Mouse (Mus musculus): ENCODE data around the gene Ppp1r13l. TPM values are rescaled to one million over a fixed set of nuclear protein-coding genes. Genes with fewer than 3 reads are reported as not detected.

The Ppp1r13l gene
- total RNA-seq, 2 experiments from 2014 or later = 35.8 to 44.2 TPM

- intact Hi-C loops (cut with DNase I) = loop anchor here (1.0 kb wide), 1 partner anchor 24 kb away; no protein-coding TSS in a partner anchor
- DNase-seq = peak; percentile 79 to 85
Observed at GRCm38 (mm10) chr7:19332709-19333352, 26.7 kb upstream of the Ppp1r13l start.

- intact Hi-C loops (cut with DNase I) = no loop called here
- no peak for DNase-seq
Observed at GRCm38 (mm10) chr7:19335583-19335982, 24.0 kb upstream of the Ppp1r13l start.

DNA sequence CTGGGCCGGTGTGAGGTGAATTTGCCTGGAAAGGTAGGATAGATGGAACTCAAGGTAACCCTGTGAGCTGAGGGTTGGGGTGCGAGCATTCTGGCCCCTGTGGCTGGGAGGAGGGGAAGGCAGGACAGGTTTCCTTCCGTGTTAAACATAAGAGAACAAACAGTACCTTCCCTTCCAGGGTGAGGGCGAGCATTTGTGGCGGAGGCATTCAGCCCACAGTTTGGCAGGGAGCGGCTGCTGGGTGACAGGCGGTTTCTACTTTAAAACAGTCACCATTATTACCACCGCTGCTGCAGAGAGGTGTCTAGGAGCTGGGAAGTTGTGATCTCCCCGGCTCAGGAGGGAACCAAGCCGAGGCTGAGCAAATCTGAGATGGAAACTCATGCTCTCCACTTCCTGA lies 22.4 kb upstream of the Ppp1r13l start:
- DNase-seq = no peak
- intact Hi-C loops (cut with DNase I) = no loop called here

DNA sequence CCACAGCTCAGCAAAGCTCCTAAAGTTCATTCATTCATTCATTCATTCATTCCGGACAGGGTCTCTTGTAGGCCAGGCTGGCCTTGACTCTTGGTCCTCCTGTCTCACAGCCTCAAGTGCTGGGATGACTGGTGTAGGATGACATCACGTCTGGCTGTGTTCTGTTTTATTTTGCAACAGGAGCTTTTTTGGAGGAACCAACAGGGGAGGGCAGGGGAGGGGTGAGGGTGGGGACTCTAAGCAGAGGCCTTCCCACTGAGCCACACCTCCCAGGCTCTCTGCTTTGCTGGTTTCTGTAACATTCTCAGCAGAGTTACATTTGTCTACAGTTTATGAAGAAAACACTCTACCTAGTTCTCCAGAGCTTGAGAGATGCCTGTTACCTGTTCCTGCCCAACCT lies 21.5 kb upstream of the Ppp1r13l start:
- DNase-seq = no peak

GRCm38 (mm10) chr7:19338596-19338995 lies 21.0 kb upstream of the Ppp1r13l start:
- no peak for DNase-seq
- intact Hi-C loops (cut with DNase I) = no loop called here

More for the DNA sequence above, 21.5 kb upstream of the Ppp1r13l start:
- intact Hi-C loops (cut with DNase I) = no loop called here

- intact Hi-C loops (cut with DNase I) = loop anchor here (5.0 kb wide), 1 partner anchor 164 kb away; the partner anchor contains the start of gene Eml2
- DNase-seq = no peak
Observed at GRCm38 (mm10) chr7:19341250-19341649, 18.3 kb upstream of the Ppp1r13l start.

- intact Hi-C loops (cut with DNase I) = loop anchor here (5.0 kb wide), 1 partner anchor 165 kb away; the partner anchor contains the start of gene Eml2
- DNase-seq = peak; percentile 58 to 75
Observed at GRCm38 (mm10) chr7:19341761-19342409, 17.7 kb upstream of the Ppp1r13l start.

- intact Hi-C loops (cut with DNase I) = loop anchor here (1.0 to 5.0 kb wide), 3 partner anchors 42 to 165 kb away; partner anchors contain the start of gene Eml2
- peak; percentile 93 to 95 for DNase-seq
Observed at GRCm38 (mm10) chr7:19342481-19343027, 17.0 kb upstream of the Ppp1r13l start.

DNA sequence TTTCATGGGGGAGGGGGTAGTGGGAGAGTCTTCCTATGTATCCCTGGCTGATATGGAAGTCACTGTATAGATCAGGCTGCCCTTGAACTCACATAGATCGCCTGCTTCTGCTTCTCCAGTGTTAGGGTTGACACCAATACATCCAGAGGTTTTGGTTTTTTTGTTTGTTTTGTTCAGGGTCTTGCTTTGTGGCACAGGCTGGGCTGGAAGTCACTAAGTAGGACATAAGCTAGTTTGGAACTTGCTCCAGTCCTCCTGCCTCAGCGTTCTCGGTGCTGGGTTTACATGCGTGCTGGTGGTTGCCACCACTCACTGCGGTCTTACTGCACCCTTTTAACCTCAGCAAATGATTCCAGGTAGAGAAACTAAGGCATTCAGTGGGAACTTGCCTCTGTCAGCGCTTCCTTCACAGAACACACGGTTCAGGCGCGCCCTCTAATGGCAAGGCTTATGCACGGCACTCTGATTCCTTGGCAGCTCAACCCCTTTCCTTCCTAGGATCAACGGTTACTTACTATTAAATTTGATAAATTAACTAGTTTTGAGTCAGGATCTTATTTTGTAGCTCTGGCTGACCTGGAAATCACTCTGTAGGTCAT lies 16.2 kb upstream of the Ppp1r13l start:
- intact Hi-C loops (cut with DNase I) = loop anchor here (1.0 to 5.0 kb wide), 3 partner anchors 43 to 166 kb away; partner anchors contain the start of gene Eml2
- peak; percentile 79 to 85 for DNase-seq

GRCm38 (mm10) chr7:19344237-19344847 lies 15.2 kb upstream of the Ppp1r13l start, which contains the start of gene Ercc1:
Gene Ercc1, plus strand, starts transcription at chr7:19344778.
- intact Hi-C loops (cut with DNase I) = loop anchor here (5.0 kb wide), 1 partner anchor 167 kb away; the partner anchor contains the start of gene Eml2
- DNase-seq = peak; percentile 42 to 44

GRCm38 (mm10) chr7:19344938-19345471 lies 14.5 kb upstream of the Ppp1r13l start:
- intact Hi-C loops (cut with DNase I) = loop anchor here (5.0 kb wide), 1 partner anchor 168 kb away; the partner anchor contains the start of gene Eml2
- peak; percentile 90 to 92 for DNase-seq

DNA sequence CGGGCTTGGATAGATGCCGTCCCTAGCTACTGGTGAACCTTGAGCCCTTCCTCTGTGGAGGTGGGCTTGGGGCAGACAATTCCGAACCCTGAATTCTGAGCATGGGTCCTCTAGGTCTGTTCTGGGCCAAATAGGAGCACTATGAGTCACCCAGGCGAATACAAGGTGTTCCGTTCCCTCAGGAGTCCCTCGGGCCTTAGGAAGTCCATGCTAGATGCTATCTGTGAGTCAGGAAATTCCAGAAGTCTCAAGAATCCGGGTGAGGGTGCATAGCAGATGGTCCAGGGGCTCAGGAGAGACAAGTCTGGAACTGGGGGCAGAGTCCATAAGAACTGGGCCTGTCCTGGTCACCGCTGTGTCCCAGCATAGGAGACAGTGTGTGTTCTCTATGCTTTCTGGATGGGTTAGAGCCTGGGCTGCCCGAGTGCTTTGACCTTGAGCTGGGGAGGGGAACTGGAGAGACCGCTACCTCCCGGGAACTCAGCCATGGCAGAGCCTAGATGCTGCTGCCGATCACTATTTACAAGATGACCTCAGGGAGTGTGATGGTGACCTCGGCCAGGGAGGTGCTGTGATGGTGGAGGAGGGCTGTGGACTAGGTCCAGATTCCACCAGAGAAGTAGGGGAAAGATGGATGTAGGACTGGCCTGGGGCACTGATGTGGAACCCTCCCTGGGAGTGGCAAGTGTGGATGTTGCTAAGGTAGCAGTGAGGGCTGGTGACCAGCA lies 10.2 kb upstream of the Ppp1r13l start:
- intact Hi-C loops (cut with DNase I) = no loop called here
- peak in 1 of 2 experiments; percentile 33 for DNase-seq

GRCm38 (mm10) chr7:19350221-19350620 lies 9.3 kb upstream of the Ppp1r13l start:
- intact Hi-C loops (cut with DNase I) = no loop called here
- no peak for DNase-seq

DNA sequence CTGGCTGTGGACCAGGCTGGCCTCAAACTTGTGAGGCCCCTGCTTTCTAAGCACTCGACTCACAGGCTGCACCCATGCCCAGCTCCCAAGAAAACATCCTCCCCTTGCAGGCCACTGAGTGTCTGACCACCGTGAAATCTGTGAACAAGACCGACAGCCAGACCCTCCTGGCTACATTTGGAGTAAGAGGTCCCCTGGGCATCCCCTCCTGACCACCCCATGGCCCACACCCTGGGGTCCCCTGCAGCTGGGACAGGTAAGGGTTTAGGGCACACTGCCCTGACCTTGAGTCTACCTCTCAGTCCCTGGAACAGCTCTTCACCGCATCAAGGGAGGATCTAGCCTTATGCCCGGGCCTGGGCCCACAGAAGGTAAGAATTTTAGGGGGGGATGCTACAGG lies 4.6 kb upstream of the Ppp1r13l start:
- intact Hi-C loops (cut with DNase I) = loop anchor here (5.0 kb wide), 1 partner anchor 118 kb away; no protein-coding TSS in a partner anchor
- DNase-seq = no peak

GRCm38 (mm10) chr7:19356311-19356710 lies 3.2 kb upstream of the Ppp1r13l start:
- DNase-seq = no peak
- intact Hi-C loops (cut with DNase I) = loop anchor here (5.0 kb wide), 1 partner anchor 119 kb away; no protein-coding TSS in a partner anchor

DNA sequence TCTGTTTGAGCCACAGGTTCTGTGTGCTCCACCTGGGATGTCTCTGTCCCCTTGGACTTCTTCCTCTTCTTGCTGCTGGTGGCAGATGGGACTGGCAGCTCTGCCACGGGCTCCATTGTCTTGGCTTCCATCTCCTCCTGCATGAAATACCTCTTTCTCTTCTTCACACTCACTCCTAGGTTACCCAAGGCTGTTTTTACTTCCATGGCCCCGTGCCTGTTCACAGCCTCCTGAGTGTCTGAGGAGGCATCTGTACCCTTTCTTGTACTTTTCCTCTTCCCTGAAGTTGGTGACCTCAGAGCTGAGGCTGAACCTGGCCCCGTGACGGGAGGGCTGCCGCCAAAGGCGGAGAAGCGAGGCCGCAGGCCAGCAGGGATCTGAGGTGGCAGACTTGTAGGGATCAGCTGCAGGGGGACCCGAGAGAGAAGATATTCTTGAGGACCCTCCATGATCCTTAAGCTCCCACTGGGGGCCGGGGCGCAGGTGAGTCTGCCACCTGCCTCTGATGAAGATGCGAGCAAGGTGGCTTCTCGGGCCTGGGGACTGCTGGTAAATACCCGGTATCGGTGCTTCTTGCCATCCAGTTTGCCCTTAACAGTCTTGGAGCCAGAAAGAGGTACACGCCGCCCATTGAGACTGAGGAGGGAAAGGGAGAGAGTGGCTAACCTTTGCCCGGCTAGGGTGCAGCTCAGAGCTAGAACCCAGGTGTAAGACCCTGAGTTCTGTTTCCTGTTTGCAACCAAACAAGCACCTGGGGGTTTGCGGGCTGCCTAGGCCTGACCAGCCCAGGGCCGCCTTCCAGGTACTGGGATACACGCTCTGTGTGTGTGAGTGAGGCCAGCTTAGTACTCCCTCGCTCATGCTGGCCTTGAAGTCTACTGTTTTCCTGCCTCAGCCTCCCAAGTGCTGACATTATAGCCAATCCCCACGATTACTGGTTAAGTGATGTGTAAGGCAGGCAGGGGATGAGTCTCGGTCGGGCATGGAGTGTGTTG lies 1.9 kb upstream of the Ppp1r13l start:
- intact Hi-C loops (cut with DNase I) = loop anchor here (5.0 kb wide), 1 partner anchor 120 kb away; no protein-coding TSS in a partner anchor
- no peak for DNase-seq

DNA sequence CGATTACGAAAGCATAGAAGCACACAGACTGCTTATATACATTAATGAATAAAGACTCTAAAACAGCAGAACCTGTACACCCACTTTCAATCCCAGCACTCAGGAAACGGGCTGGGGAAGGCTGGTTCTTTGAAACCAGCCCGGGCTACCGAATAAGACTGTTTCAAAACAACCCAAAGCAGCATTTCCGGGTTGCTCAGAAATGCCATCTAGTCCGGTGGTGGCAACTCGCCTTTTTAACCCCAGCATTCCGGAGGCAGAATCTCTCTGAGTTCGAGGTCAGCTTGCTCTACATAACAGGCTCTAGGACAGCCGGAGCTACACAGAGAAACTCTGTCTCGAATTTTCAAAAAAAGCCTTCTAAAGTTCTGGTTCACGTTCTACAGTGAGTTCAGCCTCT lies 915 bp upstream of the Ppp1r13l start:
- intact Hi-C loops (cut with DNase I) = loop anchor here (5.0 kb wide), 1 partner anchor 121 kb away; no protein-coding TSS in a partner anchor
- DNase-seq = no peak

Measured in heart, postnatal 36 days (tissue).